Mouse (Mus musculus) lung, postnatal 0 days (tissue): ENCODE results near the gene Dmbx1. TPM values are rescaled to one million over a fixed set of nuclear protein-coding genes. Genes with fewer than 3 reads are reported as not detected.

Experiments
- ATAC-seq: fragments of 200-750 bp; cut with Nextera tagmentation; 2 replicates; pipeline ENCODE4 v1.8.0; 2017; ENCODE audit warnings: moderate library complexity
- DNase-seq: peaks from one replicate; pipeline ENCODE4 v3.0.0-alpha.2; 2016; ENCODE audit warnings: low spot score
- H3K27ac ChIP-seq: fragments of 300-500 bp; sonication (generic); 2 replicates; pipeline ENCODE4 v1.5.1; 2014; ENCODE audit warnings: antibody characterized with exemption, mild to moderate bottlenecking, low read length, mixed read lengths
- H3K27me3 ChIP-seq: fragments of 300-500 bp; sonication (generic); replicated peaks from 2 replicates; pipeline ENCODE4 v1.6.1; 2014; ENCODE audit warnings: low read length, mixed read lengths; ENCODE audit not compliant: insufficient read depth
- H3K36me3 ChIP-seq: fragments of 300-500 bp; sonication (generic); 2 replicates; pipeline ENCODE4 v1.6.1; 2014; ENCODE audit warnings: low read length, mixed read lengths; ENCODE audit not compliant: insufficient read depth
- H3K4me1 ChIP-seq: fragments of 300-500 bp; sonication (generic); 2 replicates; pipeline ENCODE4 v1.6.1; 2014; ENCODE audit warnings: antibody characterized with exemption, low read depth, low read length, mixed read lengths; ENCODE audit not compliant: insufficient read depth
- H3K4me2 ChIP-seq: fragments of 300-500 bp; sonication (generic); replicated peaks from 2 replicates; pipeline ENCODE4 v1.6.1; 2014; ENCODE audit warnings: low read depth, mild to moderate bottlenecking, low read length, moderate library complexity, mixed read lengths
- H3K4me3 ChIP-seq: fragments of 300-500 bp; sonication (generic); 2 replicates; pipeline ENCODE4 v1.5.1; 2014; ENCODE audit warnings: low read depth, low read length
- H3K9ac ChIP-seq: fragments of 300-500 bp; sonication (generic); replicated peaks from 2 replicates; pipeline ENCODE4 v1.6.1; 2014; ENCODE audit warnings: low read depth, mild to moderate bottlenecking
- H3K9me3 ChIP-seq: fragments of 300-500 bp; sonication (generic); 2 replicates; pipeline ENCODE4 v1.6.1; 2016; ENCODE audit warnings: low read length, mixed read lengths
- CTCF ChIP-seq: IDR thresholded peaks from 2 replicates; pipeline ENCODE4 v1.5.1; 2016; ENCODE audit warnings: antibody characterized with exemption, mild to moderate bottlenecking
- EP300 ChIP-seq: IDR thresholded peaks from 2 replicates; pipeline ENCODE4 v1.6.1; 2016; ENCODE audit warnings: antibody characterized with exemption, mild to moderate bottlenecking, control low read depth
- WGBS: fragments of 180-500 bp; shearing (Covaris S2); extraction: QIAGEN DNeasy Blood & Tissue Kit; methylation state at CpG from one replicate; pipeline ENCODE4 v1.1.7; 2014; 5-methylcytosine and 5-hydroxymethylcytosine counted together
- polyA plus RNA-seq: library from polyadenylated mRNA; unstranded; fragments of >200 nt; fragmentation: Nextera tagmentation; extraction: Ambion mirVana; gene quantifications from 2 replicates; pipeline ENCODE4 v1.2.1, GENCODE M21; 2015

The Dmbx1 gene
- polyA plus RNA-seq, 1 experiment from 2014 or later = not detected

DNA sequence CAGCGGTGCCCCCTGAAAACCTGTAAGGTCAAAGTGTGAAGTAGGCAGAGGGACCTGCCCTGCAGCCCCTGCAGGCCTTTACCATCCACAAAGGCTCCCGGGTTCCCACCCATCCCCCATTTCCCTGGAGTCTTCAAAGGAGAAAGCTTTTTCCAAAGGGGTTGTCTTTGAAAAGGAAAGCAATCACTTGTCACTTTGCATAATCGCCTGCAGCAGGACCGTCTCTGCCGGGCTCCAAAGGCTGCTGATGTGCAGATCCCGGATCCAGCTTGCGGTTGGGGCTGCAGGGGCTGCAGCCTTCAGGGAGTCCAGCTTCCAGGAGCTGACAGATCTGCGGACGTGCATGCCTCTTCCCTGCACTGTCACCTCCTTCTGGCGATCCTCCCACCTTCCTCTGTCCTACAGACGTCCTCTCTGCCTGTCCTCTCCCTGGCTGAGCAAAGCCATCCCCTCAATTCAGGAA, 61.5 kb downstream of the Dmbx1 start:
- TF ChIP-seq CTCF (no peak), EP300 (no peak)
- no peaks in the 10 kb centered on the region for H3K27me3 ChIP-seq
- H3K4me1 ChIP-seq = no peaks in the 10 kb centered on the region
- H3K9me3 ChIP-seq = no peaks in the 10 kb centered on the region
- H3K4me2 ChIP-seq = 0 out of 2 replicates have a peak overlapping the region, but pooled peaks have one; percentile 22
- peaks cover 12% of the 10 kb centered on the region; the same call in 1 of the 2 replicates for H3K36me3 ChIP-seq
- no peak overlapping the region for H3K27ac ChIP-seq
- no peak overlapping the region for H3K4me3 ChIP-seq
- DNase-seq (no peak), ATAC-seq (no peak; the same call in 1 of the 2 replicates)
- WGBS = 8% methylated on average over 11 of the region's 11 CpGs
- H3K9ac ChIP-seq = no peak overlapping the region

DNA sequence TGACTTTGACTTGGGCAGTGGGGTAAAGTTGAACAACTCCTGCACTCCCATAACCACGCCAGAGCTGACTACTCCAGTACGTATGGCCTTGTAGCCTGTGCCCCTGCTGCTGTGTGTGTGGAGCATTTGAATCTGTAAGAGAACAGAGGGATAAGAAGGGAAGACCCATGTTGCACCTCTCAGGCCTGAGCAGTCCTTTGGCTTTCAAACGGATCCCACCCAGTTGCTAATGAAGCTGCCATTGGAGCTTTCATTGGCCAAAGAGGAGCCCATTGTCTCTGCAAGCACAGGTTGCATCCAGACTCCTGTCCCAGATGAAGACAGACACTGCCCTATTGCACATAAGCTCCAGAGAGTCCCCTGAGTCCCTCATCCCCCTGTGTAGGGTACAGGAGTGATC, 66.5 kb downstream of the Dmbx1 start:
- no peaks in the 10 kb centered on the region for H3K9me3 ChIP-seq
- no peaks in the 10 kb centered on the region for H3K4me1 ChIP-seq
- DNase-seq (no peak), ATAC-seq (no peak)
- WGBS = 85% methylated on average over 3 of the region's 3 CpGs
- no peaks in the 10 kb centered on the region for H3K27me3 ChIP-seq
- no peak overlapping the region for H3K4me3 ChIP-seq
- peaks cover 22% of the 10 kb centered on the region for H3K36me3 ChIP-seq
- no peak overlapping the region for H3K27ac ChIP-seq
- H3K4me2 ChIP-seq = no peak overlapping the region
- TF ChIP-seq CTCF (no peak), EP300 (no peak)
- H3K9ac ChIP-seq = no peak overlapping the region

DNA sequence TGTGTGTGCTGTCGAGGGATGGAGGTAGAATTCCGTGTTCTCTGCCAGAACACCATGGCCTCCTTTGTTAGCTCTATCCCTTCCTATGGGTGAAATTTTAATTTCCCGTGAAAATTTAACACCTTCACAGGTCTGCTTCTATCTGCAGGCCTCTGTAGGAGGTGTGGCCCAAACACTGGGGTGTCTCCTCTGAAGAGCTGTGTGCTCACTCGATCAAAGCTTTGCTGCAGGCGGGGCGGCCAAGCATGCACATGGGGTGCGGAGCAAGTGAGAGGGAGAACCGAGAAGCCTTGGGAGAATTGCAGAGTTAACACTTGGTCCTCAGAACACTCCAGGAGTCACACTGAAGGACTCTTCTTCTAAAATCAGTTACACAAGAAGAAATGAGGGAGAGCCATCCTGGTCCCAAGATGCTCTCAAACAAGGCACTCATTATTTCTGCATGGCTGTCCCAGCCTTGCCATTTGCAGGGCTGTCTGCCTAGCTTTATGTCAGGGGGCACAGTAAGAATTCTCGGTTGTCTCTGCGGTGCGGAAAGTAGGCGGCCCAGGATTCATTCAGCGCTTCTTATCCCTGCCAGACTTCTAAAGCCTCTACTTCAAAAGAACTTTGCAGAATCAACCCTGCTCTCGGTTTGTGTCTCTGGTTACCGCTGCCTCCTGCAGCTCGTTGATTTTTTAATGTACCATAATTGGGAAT, 70.1 kb downstream of the Dmbx1 start:
- Histone ChIP-seq H3K9me3 (no peaks in the 10 kb centered on the region), H3K27ac (no peak overlapping the region), H3K4me3 (no peak overlapping the region), H3K36me3 (peaks cover 14% of the 10 kb centered on the region), H3K9ac (no peak overlapping the region), H3K27me3 (no peaks in the 10 kb centered on the region), H3K4me2 (no peak overlapping the region), H3K4me1 (no peaks in the 10 kb centered on the region)
- no peak for ATAC-seq
- DNase-seq = no peak
- TF ChIP-seq CTCF (no peak), EP300 (no peak)
- WGBS = 45% methylated on average over 16 of the region's 16 CpGs

Other genes with a start within 250 kb of the Dmbx1 start
- gene Efcab14, start 202.2 kb downstream of the Dmbx1 start, polyA plus RNA-seq = 24.4 and 26.8 TPM in 2 replicates
- 0.16 TPM in 1 of 2 replicates, not detected in the other for gene Tex38, start 158.9 kb downstream of the Dmbx1 start, polyA plus RNA-seq
- gene Atpaf1, start 155.1 kb downstream of the Dmbx1 start, polyA plus RNA-seq = 30.0 and 30.5 TPM in 2 replicates
- gene Mob3c, start 111.8 kb downstream of the Dmbx1 start, polyA plus RNA-seq = 14.8 and 16.3 TPM in 2 replicates
- gene Mknk1, start 100.7 kb downstream of the Dmbx1 start, polyA plus RNA-seq = 26.9 and 30.6 TPM in 2 replicates
- gene Kncn, start 55.5 kb downstream of the Dmbx1 start, polyA plus RNA-seq = not detected in 2 replicates
- gene 6430628N08Rik, start 49.3 kb downstream of the Dmbx1 start, polyA plus RNA-seq = not detected in 2 replicates
- gene Faah, start 78.0 kb upstream of the Dmbx1 start, polyA plus RNA-seq = 12.1 and 13.4 TPM in 2 replicates
- gene Nsun4, start 114.0 kb upstream of the Dmbx1 start, polyA plus RNA-seq = 33.7 and 37.9 TPM in 2 replicates
- gene Uqcrh, start 135.1 kb upstream of the Dmbx1 start, polyA plus RNA-seq = 423 and 444 TPM in 2 replicates
- gene Lrrc41, start 135.3 kb upstream of the Dmbx1 start, polyA plus RNA-seq = 46.1 and 49.0 TPM in 2 replicates
- gene Rad54l, start 183.8 kb upstream of the Dmbx1 start, polyA plus RNA-seq = 1.5 and 2.2 TPM in 2 replicates
- 40.7 and 40.8 TPM in 2 replicates for gene Pomgnt1, start 183.9 kb upstream of the Dmbx1 start, polyA plus RNA-seq
- gene Lurap1, start 211.4 kb upstream of the Dmbx1 start, polyA plus RNA-seq = 2.6 and 2.8 TPM in 2 replicates
- 118 and 131 TPM in 2 replicates for gene Tspan1, start 227.7 kb upstream of the Dmbx1 start, polyA plus RNA-seq
- not detected in 2 replicates for gene 1700042G07Rik, start 233.4 kb upstream of the Dmbx1 start, polyA plus RNA-seq
- not detected in 2 replicates for gene Gm49337, start 233.5 kb upstream of the Dmbx1 start, polyA plus RNA-seq